Mouse (Mus musculus) liver, embryonic 14.5 days (tissue): ENCODE results near the gene Six1.

Experiments used
- CTCF ChIP-seq: IDR thresholded peaks from 2 replicates; pipeline ENCODE4 v1.5.1; 2016; ENCODE audit warnings: antibody characterized with exemption, low read depth, control low read depth
- EP300 ChIP-seq: IDR thresholded peaks from 2 replicates; pipeline ENCODE4 v1.6.1; 2016; ENCODE audit warnings: antibody characterized with exemption, low read depth

DNA sequence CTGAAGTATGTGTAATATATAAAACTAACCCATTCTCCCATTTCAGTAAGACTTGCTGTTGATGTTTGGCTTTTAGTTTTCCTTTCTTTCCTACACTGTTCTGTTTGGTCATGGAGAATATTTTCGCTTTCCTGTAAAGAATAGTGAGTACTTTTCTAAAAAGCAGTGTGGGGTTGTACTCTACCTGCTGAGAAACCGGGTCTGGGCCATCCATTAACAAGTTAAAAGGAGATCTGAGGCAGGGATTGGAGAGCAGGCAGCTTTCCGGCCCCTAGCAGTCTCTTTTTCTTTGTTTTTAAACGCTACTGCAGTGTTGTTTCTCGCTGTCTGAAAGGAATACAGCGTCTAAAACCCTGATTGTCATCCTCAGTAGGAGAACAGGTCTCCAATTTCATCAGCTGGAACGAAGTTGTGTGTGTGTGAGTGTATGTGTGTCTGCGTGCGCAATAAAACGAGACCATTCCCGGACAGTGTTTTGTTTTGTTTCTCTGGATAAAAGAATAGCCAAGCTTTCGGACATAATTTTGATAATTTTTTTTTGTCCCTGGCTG is 15.2 kb downstream of the Six1 start:
- TF ChIP-seq EP300 = no peak
- TF ChIP-seq CTCF = no peak
